Mouse (Mus musculus) c-Kit-positive CD71-positive TER-119-positive erythroid progenitor cells, embryonic 14.5 days (primary cell): ENCODE results near the gene Tnni2.

Experiments
- DNase-seq: peaks from one replicate; pipeline ENCODE4 v3.0.0-alpha.2; 2013; ENCODE audit warnings: low spot score

Tnni2 gene

DNA sequence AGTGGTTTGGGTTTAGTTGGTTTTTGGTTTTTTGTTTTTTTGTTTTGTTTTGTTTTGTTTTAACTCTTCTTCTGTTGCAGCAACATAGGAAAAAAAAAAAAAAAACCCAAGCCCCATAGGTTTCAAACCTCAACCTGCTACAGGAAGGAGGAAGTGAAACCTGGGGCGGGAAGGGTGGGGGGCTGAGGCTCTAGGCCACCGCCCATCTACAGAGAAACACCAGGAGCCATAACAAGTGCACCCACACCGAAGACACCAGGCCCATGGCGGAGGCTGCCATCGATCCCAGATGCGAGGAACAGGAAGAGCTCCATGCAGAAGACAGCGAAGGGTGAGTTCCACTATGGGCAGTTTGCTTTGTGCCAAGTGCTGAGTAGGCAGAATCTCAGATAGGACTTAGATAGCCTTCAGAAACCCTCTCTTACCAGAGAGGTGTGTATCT lies 19.0 kb downstream of the Tnni2 start, which contains the start of gene Lsp1:
Gene Lsp1, plus strand, starts transcription at position 174 of the 442 bp plus-strand sequence.
- DNase-seq: no peak

DNA sequence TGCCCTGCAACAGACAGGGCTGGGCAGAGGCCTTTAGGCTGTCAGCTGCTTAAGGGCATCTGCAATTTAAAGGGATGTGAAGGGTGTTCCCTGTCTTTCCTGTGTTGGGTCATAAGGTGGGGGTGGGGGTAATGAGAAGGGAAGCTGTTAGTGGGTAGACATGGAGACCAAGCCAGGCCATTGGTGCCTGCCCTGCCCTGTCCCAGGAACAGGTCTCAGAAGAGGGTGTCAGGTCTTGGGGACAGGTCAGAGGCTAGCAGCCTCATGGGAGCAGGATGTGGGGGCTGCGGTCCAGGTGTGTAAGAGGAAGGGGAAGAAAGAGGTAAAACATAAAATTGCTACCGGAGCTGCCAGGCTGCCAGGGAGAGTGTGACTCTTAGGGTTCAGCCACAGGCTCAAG lies 19.8 kb downstream of the Tnni2 start:
- no peak for DNase-seq

DNA sequence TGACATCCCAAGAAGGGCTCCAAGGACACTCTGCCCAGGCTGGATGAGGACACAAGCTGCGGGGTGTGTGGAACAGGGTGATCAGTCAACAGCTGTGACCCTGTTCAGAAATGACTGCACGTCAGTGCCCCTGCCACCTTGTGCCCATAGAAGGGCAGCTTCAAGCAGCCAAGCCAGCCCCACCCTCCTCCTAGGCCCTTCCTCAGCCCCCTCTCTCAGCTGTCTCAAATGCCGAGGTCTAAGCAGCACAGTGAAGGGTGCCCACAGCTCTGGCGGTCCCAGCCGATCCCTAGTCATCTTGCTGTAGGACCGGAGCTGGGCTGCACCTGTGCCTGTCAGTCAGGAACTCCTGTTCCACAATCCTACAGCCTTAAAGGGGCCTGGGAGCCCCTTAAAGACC lies 20.6 kb downstream of the Tnni2 start:
- no peak for DNase-seq

DNA sequence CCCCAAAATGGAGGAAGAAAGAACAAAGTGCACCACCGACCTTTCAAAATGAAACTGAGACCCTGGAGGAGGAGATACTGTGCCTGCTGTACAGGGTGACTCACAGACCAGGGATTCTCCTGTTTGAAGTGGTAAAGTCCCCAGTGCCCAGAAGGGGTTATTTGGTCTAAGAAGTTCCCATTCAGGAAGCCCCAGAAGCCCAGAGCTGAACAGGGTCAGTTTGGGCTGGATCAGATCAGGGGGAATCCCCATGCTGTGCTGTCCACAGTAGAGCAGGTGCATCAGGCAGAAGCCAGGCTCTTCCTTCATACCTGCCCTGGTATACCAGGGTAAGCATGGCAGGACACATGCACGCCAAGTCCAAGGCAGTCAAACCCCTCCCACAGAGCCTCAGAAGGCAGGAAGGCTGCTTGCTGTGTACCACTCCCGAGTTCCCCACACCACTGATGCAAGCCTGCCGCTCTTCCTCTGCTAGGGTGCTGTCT lies 21.0 kb downstream of the Tnni2 start:
- no peak for DNase-seq

DNA sequence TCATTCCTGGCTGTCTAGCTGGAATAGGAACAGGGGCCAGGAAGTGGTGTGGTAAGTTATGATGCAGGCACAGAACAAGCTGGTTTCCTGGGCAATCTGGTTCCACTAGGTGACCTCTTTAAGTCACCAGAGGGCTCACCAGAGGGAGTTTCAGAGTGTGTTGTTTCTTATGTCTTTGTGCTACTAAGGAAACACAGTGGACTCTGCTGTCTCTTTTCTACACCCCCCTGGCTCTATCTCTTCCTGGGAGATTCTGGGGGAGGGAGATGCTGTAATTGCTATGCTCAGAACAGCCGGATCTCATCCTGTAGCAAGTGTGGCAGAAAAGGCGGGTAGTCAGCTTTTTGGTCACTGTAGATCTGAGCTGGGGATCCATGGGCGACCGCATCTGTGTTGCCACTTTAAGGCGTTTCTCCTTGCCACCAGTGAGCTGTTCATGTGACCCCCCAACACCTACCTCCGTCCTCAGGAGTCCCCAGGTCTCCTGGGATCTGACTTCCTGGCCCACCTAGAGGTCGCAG lies 28.6 kb downstream of the Tnni2 start:
- no peak for DNase-seq

DNA sequence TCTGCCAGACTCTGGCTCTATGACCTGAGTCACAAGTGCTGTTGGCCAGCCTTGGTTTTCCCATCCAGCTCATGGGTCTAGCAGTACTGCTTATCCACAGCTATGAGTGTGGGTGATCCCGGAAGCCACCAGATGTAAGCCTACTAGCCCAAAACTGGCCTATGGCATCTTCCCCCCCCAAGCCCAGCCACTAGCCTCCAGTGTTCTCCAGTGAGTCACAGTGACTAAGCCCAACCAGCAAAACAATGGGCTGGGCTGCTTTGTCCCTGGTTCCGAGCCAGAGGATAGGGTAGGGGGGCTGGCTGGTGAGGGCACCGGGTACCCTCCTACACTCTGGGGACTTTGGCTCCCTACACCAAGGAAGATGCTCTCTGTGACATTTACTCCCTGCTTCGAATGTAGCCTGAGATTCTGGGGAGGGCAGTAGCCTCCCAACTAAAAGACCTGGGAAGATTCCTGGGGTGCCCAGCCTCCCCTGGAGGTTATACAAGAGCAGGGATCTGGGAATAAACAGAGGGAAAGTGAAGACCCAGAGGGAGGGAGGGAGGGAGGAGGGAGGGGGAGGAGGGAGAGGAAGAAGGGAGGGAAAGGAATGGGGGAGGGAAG lies 29.3 kb downstream of the Tnni2 start:
- no peak for DNase-seq

DNA sequence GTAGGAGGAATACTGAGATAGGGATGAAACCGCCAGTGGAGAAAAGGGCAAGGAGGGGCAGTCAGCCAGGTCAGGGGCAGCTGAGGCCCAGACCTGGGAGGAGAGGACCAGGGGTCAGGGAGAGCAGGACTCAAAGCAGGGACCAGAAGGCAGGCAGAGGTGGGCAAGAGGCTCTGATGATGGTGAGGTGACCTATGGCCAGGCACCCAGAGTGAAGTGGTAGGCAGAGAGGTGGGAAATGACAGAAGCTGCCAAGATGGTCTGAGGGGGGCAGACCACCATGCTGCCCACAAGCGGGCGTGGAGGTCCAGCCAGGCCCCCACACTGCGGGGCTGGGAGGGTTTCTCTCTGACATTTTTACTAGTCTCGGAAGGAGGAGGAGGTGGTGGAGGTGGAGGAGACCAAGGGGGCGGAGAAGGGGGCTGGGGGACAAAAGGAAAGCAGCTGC lies 29.8 kb downstream of the Tnni2 start:
- no peak for DNase-seq

DNA sequence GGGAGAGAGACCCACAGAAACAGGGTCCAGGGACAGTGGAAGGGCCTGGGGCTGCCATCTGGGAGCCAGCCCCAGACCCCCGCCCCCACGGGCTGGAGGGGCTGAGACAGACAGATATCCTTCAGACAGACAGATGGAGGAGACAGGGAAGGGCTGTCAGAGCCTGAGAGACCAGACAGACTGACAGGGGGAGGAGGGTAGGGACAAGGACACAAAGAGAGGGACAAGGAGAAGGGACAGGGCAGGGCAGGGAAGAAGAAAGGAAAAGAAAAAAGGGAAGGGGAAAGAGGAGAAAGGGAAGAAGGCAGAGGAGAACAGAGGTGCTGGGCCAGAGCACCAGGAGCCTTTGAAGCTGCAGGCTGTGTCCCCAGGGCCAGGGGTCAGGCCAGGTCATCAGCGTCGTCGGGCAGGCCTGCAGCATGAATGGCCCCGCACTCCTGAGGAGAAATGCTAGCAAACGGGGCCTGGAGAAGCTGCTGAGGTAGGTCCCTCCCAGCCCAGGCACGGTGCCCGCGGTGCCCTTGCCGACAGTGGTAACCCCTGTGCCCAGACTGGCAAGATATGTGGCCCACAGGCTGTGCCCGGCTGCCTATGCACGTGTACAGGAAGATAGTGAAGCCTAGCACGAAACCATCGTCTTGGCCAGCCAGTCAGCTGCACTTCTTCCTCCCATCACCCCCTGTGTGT lies 30.4 kb downstream of the Tnni2 start:
- no peak for DNase-seq

DNA sequence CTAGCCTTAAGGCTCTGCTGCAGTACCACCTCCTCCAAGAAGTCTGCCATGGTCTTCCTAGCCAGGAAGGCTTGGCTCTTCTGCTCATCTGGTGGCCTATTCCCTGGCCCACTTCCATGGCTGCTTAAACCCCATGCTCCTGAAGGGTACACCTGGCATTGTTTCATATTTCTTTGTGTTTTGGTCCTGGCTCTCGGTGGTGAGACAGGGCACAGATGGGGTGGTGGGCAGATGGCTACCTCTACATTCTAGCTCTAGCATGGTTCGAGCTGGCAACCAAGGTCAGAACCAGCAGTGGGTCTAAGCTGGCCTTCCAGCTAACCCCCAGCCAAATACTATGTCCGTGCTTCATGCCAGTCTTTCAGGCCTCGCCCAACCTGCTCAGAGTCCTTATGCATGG lies 31.3 kb downstream of the Tnni2 start:
- no peak for DNase-seq

DNA sequence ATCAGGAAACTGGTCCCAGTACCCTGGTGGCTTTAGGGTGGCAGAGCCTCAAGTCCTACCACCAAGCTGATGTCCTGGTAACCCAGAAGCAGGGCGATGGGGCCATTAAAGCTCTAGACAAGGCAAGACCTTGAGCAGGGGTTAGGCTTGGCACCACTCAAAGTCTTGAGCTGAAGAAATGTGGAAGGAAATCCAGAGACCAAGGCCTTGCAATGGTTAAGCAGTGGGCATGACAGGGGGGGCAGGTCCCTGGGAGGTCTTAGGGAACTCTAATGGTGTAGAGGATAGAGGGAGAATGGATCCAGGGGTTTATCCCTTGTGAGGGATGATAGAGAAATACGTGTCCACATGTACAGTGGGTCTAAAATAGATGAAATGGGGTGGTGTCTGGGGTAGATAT lies 31.9 kb downstream of the Tnni2 start:
- DNase-seq: no peak

DNA sequence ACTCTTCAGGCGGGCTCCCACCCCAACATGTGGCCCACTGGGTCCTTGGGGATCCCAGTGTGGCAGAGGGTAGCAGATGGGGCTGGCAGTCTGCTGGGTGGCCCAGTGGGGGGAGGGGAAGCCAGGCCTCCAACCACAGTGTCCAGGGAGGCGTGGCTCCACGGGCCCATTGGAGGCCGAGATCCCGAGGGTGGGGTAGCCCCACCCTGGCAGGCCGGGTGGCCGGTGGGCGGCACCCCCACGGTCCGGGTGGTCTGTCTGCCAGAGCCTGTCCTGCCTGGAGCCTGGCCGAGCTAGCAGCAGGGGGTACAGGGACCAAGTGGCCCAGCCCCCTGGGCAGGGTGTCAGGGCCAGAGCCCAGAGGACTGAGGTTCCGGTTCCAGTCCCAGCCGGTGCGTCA lies 33.2 kb downstream of the Tnni2 start:
- no peak for DNase-seq

DNA sequence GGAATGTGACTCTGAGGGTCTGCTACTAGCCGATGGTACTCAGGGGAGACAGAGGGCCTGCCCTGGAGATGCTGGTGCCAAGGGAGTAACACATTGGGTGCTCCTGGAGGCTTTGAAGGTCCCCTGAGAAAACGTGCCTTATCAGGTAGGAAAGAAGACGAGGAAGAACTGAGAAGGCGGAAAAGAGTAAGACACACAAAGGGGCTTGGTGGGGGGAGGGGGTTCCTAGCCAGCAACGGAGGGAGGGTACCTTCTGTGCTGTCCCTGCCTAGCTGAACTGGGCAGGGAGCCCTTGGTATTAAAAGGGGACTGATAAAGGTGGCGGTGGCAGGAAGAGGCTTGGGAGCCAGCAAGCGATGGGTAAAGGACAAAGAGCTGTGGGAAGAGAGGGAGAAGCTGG lies 34.0 kb downstream of the Tnni2 start:
- DNase-seq: no peak

DNA sequence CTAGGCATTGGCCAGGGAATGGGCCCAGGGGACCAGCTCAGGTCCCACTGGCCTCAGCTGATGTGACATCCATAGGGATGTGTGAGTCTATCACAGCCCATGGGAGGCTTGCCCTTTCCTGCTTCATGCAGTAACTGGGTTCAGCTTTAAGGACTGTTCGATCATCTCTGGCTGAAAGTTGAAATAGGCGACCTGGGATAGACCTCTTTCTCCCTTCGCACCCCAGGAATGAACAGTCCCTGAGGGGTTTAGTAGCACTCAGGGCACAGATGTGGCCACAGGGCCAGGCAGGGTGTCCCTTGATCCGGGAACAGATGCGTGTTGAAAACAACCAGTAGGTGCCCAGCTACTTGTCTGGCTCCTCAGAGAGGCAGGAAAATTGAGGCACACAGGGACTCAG lies 34.7 kb downstream of the Tnni2 start:
- DNase-seq: no peak

DNA sequence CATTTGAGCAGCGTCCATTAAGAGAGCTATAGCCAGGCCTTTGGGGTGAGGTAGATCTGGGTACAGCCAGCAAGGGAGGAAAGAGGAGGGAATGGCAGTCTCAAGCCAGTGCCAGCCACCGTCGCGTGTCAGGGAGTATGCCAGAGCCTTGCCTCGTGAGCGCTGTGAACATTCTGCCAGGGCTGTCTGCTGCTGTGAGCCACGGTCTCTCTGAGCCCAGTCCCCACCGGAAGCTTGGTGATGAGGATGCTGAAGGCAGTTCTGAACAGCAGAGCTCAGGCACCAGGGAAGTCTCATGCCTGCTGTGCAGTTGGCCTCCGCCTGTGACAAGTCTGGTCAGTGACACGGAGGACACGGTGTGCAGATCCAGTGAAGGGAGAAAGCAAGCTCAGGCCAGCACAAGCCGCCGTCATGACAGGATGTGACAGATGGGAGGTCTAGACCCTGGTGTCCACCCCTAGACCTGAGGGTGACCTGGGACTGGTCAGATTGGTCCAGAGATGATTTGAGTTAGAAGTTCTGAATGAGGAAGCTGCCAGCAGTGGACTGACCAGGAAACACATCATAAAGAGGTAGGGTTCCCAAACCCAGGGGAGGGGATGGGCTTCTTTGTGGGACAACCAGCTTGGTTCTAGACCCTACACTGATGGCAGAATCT lies 35.3 kb downstream of the Tnni2 start:
- no peak for DNase-seq

DNA sequence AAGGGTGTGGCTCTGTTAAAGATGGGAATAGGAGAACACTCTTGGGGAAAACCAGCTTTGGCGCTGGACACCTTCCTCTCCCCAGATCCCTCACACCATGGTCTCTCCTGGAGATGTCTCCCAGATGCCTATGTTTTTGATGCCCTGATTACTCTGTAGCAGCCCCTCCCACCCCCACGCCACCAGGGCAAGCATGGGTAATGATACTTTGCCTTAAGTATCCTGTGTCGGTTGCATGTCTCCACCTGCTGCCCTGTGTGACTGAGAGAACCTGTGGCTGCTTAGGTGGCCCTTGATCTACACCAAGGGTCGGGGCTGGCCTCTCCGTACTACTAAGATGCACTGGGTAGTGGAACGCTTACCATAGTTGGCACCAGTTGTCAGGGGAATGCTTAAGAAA lies 36.4 kb downstream of the Tnni2 start:
- DNase-seq: no peak

DNA sequence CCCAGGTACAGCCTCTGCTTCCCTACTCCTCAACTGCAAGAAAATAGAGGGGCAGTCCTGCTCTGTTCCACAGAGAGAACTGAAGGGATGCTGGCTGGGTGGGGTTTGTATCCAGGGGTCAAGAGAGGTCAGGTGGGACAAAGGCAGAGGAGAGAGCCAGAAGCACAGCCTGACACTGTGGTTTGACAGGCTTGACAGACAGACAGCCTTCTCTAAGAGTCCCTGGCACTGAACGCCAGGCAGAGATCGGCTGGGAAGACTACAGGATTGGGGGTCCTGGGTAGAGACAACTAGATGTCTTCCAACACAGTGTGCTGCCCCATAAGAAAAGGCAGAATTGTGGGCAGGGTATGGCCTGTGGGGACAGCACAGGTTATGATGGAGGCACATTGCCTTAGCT lies 37.0 kb downstream of the Tnni2 start:
- DNase-seq: no peak

DNA sequence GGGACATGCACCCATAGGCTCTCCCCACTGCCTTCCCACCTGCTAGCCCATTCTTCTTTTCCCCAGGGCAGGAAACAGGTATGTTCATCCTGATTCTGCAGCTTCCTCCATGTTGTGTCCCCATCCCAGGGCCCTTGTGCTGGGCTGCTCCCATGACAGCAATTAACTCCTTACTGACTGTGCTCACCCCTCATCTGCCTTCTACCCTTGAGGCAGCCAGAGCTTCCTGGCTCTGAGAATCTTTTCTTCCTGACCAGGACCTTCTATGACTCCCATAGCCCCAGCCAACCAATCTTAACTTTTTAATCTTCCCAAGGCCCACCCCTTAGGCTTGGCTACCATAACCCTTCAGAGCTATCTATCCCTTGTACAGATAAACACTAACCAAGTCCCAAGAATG lies 37.7 kb downstream of the Tnni2 start:
- DNase-seq: no peak

DNA sequence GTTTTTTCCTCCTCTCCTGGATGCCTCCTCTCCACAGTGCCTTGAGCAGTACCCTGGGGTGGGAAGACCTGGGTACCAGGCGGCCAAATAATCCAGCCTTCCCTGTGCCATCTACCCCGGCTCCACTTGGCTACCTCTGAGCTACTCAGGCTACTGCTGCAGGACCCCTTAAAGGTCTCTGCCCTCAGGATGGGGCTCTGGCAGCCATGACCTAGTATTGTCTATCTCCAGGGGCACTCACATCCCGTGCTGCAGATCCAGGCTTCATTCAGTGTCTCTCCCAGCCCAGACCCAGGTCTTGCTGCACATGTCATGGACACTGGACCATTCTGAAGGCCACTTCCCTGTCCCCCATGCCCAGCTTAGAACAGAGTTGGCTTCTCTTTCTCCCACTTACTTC lies 38.3 kb downstream of the Tnni2 start:
- DNase-seq: no peak

DNA sequence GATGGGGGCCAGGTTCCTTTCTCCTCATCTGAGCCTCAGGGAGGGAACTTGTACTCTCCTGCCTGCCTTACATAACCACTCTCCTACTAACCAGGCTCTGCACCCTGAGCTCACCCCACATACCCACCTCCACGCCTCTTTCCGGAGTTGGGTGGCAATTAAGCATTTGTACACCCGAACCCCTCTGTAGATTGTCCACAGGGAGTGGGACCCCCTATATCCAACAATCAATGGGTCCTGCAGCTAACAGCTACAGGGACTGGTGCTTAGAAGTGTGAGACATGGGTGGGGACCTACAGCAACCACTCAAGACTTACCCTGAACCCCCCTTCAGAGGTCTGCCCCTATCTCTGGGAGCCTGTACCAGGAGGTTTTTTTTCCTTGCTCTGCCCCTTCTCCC lies 39.1 kb downstream of the Tnni2 start:
- DNase-seq: no peak

DNA sequence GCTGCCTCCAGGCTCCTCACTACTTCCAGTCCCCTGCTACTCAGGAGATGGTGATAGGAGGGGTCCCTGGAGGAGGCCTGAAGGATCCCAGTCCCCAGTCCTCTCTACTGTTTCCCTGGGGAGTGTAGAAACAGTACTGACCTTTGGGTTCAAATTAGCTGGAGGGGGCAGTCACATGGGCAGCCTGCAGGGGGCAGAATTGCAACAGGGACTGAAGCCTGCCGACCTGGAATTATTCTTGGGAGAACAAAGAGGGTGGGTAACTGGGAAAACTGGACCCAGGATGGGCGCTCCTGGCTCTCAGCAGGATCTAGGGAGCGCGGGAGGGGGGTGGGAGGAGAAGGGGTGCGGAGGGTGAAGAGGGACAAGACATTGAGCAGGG lies 39.6 kb downstream of the Tnni2 start:
- DNase-seq: no peak

DNA sequence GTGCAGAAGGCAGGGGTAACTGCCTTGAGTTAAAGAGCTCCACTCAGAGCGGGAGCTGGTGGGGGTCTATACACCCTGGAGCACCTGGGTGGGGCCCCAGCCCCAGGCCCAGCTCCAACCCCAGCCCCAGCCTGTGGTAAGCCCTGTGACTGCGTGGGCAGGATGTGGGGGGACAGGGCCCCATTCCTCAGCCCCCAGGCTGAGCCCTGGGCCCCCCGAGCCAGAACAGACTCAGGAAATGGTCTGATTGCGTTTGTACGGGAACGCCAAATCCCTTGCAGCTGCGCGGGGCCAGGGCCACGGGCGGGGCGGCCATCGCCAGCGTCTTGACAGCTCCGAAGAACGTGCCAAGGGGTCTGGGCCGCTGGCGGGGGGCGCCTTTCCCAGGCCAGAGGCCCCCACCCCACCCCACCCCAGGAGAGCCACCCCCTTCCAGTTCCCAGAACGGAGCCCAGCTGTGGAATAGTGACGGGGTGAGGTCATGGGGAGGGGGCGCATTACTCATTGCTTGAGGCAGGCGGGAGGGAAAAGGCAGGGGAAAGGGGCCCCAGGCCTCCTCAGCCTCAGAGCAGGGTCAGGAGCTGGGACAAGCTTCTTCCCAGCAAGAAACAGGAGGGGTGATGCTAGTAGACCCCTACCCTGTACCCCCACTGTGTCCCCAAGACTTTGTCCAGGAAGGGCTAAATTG lies 40.1 kb downstream of the Tnni2 start:
- no peak for DNase-seq

DNA sequence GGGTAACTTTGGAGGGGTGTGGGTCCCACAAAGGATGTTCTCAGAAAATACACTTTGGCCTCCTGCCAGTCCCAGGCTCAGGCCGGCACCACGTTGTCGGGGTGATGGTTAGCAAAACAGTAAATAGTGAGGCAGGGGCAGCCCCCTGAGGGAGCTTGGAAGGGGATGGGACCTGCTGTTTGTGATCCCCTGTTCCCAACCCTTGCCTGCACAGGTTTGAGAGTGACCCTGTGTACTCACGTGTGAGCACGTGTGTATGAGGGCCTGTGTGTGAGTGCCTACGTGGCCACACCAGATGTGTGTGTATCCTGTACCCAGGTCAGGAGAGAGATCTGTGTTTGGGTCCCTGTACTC lies 40.6 kb downstream of the Tnni2 start:
- DNase-seq: no peak

DNA sequence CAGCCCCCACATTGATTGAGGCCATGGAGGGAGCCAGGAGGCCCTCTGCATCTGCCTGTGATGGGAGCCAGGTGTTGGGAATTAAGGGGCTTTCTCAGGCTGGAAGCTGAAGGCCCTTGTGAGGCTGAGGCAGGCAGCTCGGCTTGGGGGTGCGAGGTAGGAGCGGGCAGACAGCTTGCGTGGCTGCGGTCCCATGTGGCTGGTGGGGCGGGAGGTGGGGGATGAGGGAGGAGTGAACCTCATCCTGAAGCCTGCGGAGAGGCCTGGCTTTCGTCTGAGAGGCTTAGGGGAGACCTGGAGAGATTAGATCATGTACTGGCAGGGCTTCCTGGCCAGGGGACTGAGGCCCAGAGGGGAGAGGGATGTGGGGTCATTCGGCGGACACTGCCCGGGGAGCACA lies 41.5 kb downstream of the Tnni2 start:
- DNase-seq: no peak
